Mouse (Mus musculus) stomach, postnatal 0 days (tissue): ENCODE data around the gene Fgfr2.

ENCODE experiments used
- CTCF ChIP-seq: IDR thresholded peaks from 2 replicates; pipeline ENCODE4 v1.5.1; 2016; ENCODE audit warnings: antibody characterized with exemption, low read depth, mild to moderate bottlenecking, moderate library complexity
- EP300 ChIP-seq: optimal IDR thresholded peaks from 2 replicates; pipeline ENCODE3; 2016; ENCODE audit warnings: antibody characterized with exemption

DNA sequence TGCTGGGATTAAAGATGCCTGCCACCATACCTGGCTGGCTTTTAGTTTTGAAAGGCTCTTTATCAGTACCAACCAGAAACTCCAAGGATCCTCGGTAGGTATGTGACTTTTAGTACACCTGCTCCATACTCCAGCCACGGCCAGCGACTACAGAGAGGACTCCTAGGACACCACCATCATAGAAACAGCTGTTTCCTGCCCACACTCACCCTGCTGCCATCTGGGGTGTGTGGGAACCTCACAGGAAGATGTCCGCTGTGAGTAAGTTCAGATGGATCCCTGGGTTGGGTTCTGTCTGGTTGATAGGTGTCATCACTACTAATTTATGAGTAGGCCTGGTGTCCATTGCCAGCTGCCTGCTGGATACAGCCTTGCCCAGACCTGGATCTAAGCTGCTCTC is 424.4 kb downstream of the Fgfr2 start:
- TF ChIP-seq EP300 (no peak), CTCF (no peak)
